Mouse (Mus musculus) myocyte (in vitro differentiated cells): Measurements from ENCODE around the gene Elmsan1. TPM values are rescaled to one million over a fixed set of nuclear protein-coding genes. Genes with fewer than 3 reads are reported as not detected.

Source experiments
- H3K27me3 ChIP-seq: one replicate; pipeline ENCODE4 v1.6.1; 2011; ENCODE audit not compliant: control insufficient read depth, insufficient read depth, insufficient read length
- H3K36me3 ChIP-seq: one replicate; pipeline ENCODE4 v1.6.1; 2011; ENCODE audit not compliant: control insufficient read depth, insufficient read depth
- H3K4me2 ChIP-seq: one replicate; pipeline ENCODE4 v1.6.1; 2011; ENCODE audit warnings: low read depth, control low read depth
- H3K4me3 ChIP-seq: one replicate; pipeline ENCODE4 v1.5.1; 2011; ENCODE audit warnings: mild to moderate bottlenecking, control low read depth, moderate library complexity
- H3K79me2 ChIP-seq: one replicate; pipeline ENCODE4 v1.6.1; 2011; ENCODE audit not compliant: control insufficient read depth, insufficient read depth
- H3ac ChIP-seq: one replicate; pipeline ENCODE4 v1.6.1; 2011; ENCODE audit not compliant: control insufficient read depth, insufficient read length
- CEBPB ChIP-seq: IDR thresholded peaks from 2 replicates; pipeline ENCODE4 v1.6.1; 2011; ENCODE audit warnings: mild to moderate bottlenecking, moderate library complexity; ENCODE audit not compliant: poor library complexity, insufficient read depth, severe bottlenecking
- E2F4 ChIP-seq: IDR thresholded peaks from one replicate; pipeline ENCODE4 v1.6.1; 2011; ENCODE audit warnings: mild to moderate bottlenecking, control low read depth, moderate library complexity; ENCODE audit not compliant: insufficient read depth
- MAX ChIP-seq: IDR thresholded peaks from one replicate; pipeline ENCODE4 v1.6.1; 2011; ENCODE audit warnings: low read depth, mild to moderate bottlenecking, control low read depth
- MYOD1 ChIP-seq, 3 experiments: IDR thresholded peaks; one replicate each; pipeline ENCODE4 v1.6.1; 2011; ENCODE audit warnings: control low read depth in 2 of 3, low read depth in 2 of 3, mild to moderate bottlenecking in 2 of 3, moderate library complexity in 1 of 3; ENCODE audit not compliant: insufficient read length in 2 of 3, control insufficient read depth in 1 of 3
- MYOG ChIP-seq, 3 experiments: IDR thresholded peaks; one replicate each; pipeline ENCODE4 v1.6.1; 2011; ENCODE audit warnings: control low read depth in 2 of 3, low read depth in 2 of 3, mild to moderate bottlenecking in 2 of 3; ENCODE audit not compliant: insufficient read length in 2 of 3, control insufficient read depth in 1 of 3, insufficient read depth in 1 of 3
- POLR2A ChIP-seq: IDR thresholded peaks from one replicate; pipeline ENCODE4 v1.6.1; 2011; ENCODE audit warnings: low read depth, mild to moderate bottlenecking, control low read depth, moderate library complexity; ENCODE audit not compliant: insufficient read length
- POLR2AphosphoS2 ChIP-seq: IDR thresholded peaks from one replicate; pipeline ENCODE4 v1.6.1; 2011; ENCODE audit warnings: low read depth, control low read depth; ENCODE audit not compliant: insufficient read length
- REST ChIP-seq: IDR thresholded peaks from one replicate; pipeline ENCODE4 v1.6.1; 2011; ENCODE audit warnings: mild to moderate bottlenecking, control low read depth, moderate library complexity; ENCODE audit not compliant: insufficient read depth, insufficient read length
- SRF ChIP-seq: IDR thresholded peaks from one replicate; pipeline ENCODE4 v1.6.1; 2011; ENCODE audit warnings: low read depth; ENCODE audit not compliant: control insufficient read depth, insufficient read length
- TCF12 ChIP-seq: IDR thresholded peaks from one replicate; pipeline ENCODE4 v1.6.1; 2011; ENCODE audit warnings: mild to moderate bottlenecking, control low read depth; ENCODE audit not compliant: poor library complexity, insufficient read depth, severe bottlenecking
- TCF3 ChIP-seq: IDR thresholded peaks from one replicate; pipeline ENCODE4 v1.6.1; 2011; ENCODE audit warnings: low read depth, control low read depth; ENCODE audit not compliant: insufficient read length
- USF1 ChIP-seq: IDR thresholded peaks from one replicate; pipeline ENCODE4 v1.6.1; 2011; ENCODE audit warnings: low read depth, mild to moderate bottlenecking, control low read depth, moderate library complexity
- polyA plus RNA-seq: library from polyadenylated mRNA; unstranded; fragments of >200 nt; fragmentation: generic; extraction: Trizol; gene quantifications from one replicate; pipeline ENCODE4 v1.2.1, GENCODE M21; 2012; ENCODE audit warnings: missing spikeins

The Elmsan1 gene
- polyA plus RNA-seq, 1 experiment = 13.7 TPM

DNA sequence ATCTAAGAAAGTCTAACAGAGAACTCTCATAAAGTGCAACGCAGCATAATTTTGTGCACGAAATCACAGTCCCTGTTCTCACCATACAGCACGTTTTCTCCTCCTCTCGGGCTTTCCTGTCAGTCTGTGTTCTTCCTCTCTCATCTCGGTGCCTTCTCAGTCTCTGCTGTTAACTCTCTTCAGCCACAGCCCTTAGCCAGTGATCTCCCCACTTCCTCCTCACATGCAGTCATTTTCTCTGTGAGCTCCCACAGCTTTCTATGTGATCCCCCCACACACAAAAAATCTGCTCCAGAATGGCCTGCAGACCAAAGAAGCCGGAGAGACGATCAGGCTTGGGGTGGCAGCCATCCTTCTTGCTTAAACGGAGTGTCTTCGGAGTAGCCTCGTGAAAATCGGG lies 9.6 kb downstream of the Elmsan1 start:
- TF ChIP-seq TCF12 (no peak), MAX (no peak), MYOD1 (IDR thresholded peaks at IDR 0.05; ENCODE audit: control insufficient read depth in 1 of 3, insufficient read length in 2 of 3, low read depth in 2 of 3) (no peak), POLR2AphosphoS2 (no peak)
- Histone ChIP-seq H3K36me3 (no peaks in the 10 kb centered on the region), H3K27me3 (no peaks in the 10 kb centered on the region), H3K4me2 (no peak overlapping the region), H3K4me3 (no peak overlapping the region), H3ac (no peak overlapping the region), H3K79me2 (peaks cover 69% of the 10 kb centered on the region)

DNA sequence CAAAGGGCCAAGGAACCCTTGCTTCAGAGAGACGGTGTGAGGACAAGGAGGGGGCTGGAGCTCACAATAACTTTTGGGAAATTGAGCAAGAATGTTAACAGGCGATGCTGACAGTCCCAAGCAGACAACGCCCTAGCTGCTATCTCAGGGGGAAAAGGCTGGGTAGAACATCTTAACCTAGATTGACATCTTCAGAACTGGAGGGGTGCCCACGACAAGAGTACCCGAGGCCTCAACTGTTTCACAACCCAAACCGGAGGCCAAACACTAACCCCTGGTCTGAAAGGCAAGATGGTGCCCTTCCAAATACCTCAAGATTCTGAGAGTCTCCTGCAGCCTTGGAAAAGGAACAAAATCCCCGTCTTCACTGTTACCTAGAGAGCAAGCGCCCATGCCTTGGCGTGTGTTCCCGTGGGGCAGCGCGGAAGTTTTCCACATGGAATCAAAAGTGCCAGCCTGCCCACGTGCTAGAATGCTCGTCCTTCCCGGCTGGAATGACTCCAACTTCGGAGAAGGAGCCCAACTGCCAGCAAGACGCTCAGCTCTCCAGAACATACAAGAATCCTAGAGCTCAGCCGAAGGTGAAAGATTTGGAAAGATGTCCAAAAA lies 11.4 kb downstream of the Elmsan1 start:
- Histone ChIP-seq H3ac (no peak overlapping the region), H3K4me2 (no peak overlapping the region), H3K27me3 (no peaks in the 10 kb centered on the region), H3K36me3 (no peaks in the 10 kb centered on the region), H3K4me3 (no peak overlapping the region), H3K79me2 (peaks cover 75% of the 10 kb centered on the region)
- TF ChIP-seq USF1 (no peak), E2F4 (no peak), SRF (no peak), MAX (no peak), CEBPB (no peak), MYOG (IDR thresholded peaks at IDR 0.05; ENCODE audit: control insufficient read depth in 1 of 3, insufficient read depth in 1 of 3, insufficient read length in 2 of 3, low read depth in 2 of 3) (no peak), MYOD1 (IDR thresholded peaks at IDR 0.05; ENCODE audit: control insufficient read depth in 1 of 3, insufficient read length in 2 of 3, low read depth in 2 of 3) (no peak), TCF3 (no peak), TCF12 (no peak), REST (no peak), POLR2AphosphoS2 (no peak), POLR2A (no peak)

DNA sequence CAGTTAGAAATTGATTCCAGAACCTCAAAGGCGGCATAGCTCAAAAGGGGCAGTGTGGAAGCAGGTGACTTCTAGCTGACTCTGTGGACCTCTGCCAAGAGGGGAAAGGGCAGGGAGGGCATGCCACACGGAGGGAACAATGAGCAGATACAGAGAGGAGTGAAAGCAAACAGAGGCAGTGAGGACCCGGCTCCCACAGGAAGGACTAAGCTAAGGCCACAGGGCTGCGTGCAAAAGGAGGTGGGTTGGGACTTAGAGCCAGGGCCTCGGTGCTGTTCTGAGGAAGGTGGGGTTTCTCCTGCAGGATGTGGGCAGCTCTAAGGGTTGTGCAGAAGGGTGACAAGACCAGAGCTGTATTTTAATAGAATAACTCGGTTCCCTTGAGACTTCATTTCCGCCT lies 12.2 kb downstream of the Elmsan1 start:
- Histone ChIP-seq H3K36me3 (no peaks in the 10 kb centered on the region), H3ac (no peak overlapping the region), H3K4me2 (no peak overlapping the region), H3K27me3 (no peaks in the 10 kb centered on the region), H3K4me3 (no peak overlapping the region), H3K79me2 (peaks cover 76% of the 10 kb centered on the region)
- TF ChIP-seq E2F4 (no peak), USF1 (no peak), POLR2A (no peak), MYOD1 (IDR thresholded peaks at IDR 0.05; ENCODE audit: control insufficient read depth in 1 of 3, insufficient read length in 2 of 3, low read depth in 2 of 3) (no peak), POLR2AphosphoS2 (no peak), TCF12 (no peak), MYOG (IDR thresholded peaks at IDR 0.05; ENCODE audit: control insufficient read depth in 1 of 3, insufficient read depth in 1 of 3, insufficient read length in 2 of 3, low read depth in 2 of 3) (no peak), TCF3 (no peak), MAX (no peak), CEBPB (no peak), SRF (no peak), REST (no peak)

DNA sequence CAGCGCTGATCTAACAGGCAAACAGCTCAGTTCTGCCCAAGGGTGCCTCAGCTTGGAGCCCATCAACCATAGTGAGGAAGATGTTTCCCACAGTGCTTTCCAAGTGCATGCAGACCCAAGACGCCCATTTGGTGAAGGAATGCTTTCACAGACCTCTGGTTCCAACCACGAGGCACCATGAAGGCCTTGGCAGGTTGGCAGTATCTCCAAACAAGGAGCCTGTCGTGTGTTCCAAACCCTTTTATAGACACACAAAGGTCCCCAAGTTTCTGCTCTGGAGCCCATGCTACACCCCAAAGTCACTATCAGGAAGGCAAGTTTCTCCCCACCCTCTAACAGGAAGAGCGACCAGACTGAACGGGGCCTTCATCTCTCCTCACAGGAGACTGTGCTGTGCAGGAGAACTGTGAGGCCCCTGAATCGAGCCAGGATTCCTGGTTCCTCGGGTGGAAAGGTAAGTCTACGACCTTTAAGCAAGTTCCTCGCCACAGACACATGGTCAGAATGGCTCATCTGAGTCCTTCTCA lies 13.0 kb downstream of the Elmsan1 start:
- Histone ChIP-seq H3K4me2 (no peak overlapping the region), H3ac (no peak overlapping the region), H3K36me3 (no peaks in the 10 kb centered on the region), H3K79me2 (peaks cover 75% of the 10 kb centered on the region), H3K27me3 (no peaks in the 10 kb centered on the region), H3K4me3 (no peak overlapping the region)
- TF ChIP-seq SRF = no peak
- no peak for TF ChIP-seq MYOD1 (IDR thresholded peaks at IDR 0.05; ENCODE audit: control insufficient read depth in 1 of 3, insufficient read length in 2 of 3, low read depth in 2 of 3)
- TF ChIP-seq E2F4 = no peak
- no peak for TF ChIP-seq TCF12
- no peak for TF ChIP-seq MAX
- TF ChIP-seq REST = no peak
- TF ChIP-seq MYOG (IDR thresholded peaks at IDR 0.05; ENCODE audit: control insufficient read depth in 1 of 3, insufficient read depth in 1 of 3, insufficient read length in 2 of 3, low read depth in 2 of 3) = no peak
- TF ChIP-seq POLR2AphosphoS2 = no peak
- no peak for TF ChIP-seq CEBPB
- no peak for TF ChIP-seq POLR2A
